Mouse (Mus musculus) lung, embryonic 14.5 days (tissue): ENCODE measurements around the gene Tmem212. TPM values are rescaled to one million over a fixed set of nuclear protein-coding genes. Genes with fewer than 3 reads are reported as not detected.

Source experiments
- ATAC-seq: fragments of 200-750 bp; cut with Nextera tagmentation; 2 replicates; pipeline ENCODE4 v1.8.0; 2017; ENCODE audit warnings: mild to moderate bottlenecking, moderate TSS enrichment, moderate library complexity; ENCODE audit not compliant: insufficient read depth
- DNase-seq: peaks from one replicate; pipeline ENCODE4 v3.0.0-alpha.2; 2015
- H3K27ac ChIP-seq: fragments of 300-500 bp; sonication (generic); 2 replicates; pipeline ENCODE4 v1.5.1; 2014; ENCODE audit warnings: low read depth, mild to moderate bottlenecking, moderate library complexity
- H3K27me3 ChIP-seq: fragments of 300-500 bp; sonication (generic); 2 replicates; pipeline ENCODE4 v1.6.1; 2014; ENCODE audit warnings: low read length, control low read depth; ENCODE audit not compliant: insufficient read depth
- H3K36me3 ChIP-seq: fragments of 300-500 bp; sonication (generic); 2 replicates; pipeline ENCODE4 v1.6.1; 2014; ENCODE audit warnings: control low read depth; ENCODE audit not compliant: insufficient read depth
- H3K4me1 ChIP-seq: fragments of 300-500 bp; sonication (generic); 2 replicates; pipeline ENCODE4 v1.6.1; 2014; ENCODE audit warnings: antibody characterized with exemption, control low read depth; ENCODE audit not compliant: insufficient read depth
- H3K4me2 ChIP-seq: fragments of 300-500 bp; sonication (generic); 2 replicates; pipeline ENCODE4 v1.6.1; 2014; ENCODE audit warnings: mild to moderate bottlenecking
- H3K4me3 ChIP-seq: fragments of 300-500 bp; sonication (generic); 2 replicates; pipeline ENCODE4 v1.5.1; 2014; ENCODE audit warnings: low read depth, low read length
- H3K9ac ChIP-seq: fragments of 300-500 bp; sonication (generic); 2 replicates; pipeline ENCODE4 v1.6.1; 2014
- H3K9me3 ChIP-seq: fragments of 300-500 bp; sonication (generic); 2 replicates; pipeline ENCODE4 v1.6.1; 2016; ENCODE audit warnings: low read depth, low read length, control low read depth
- CTCF ChIP-seq: IDR thresholded peaks from 2 replicates; pipeline ENCODE4 v1.5.1; 2016; ENCODE audit warnings: antibody characterized with exemption, low read depth
- WGBS: fragments of 180-500 bp; shearing (Covaris S2); extraction: QIAGEN DNeasy Blood & Tissue Kit; methylation state at CpG from one replicate; pipeline ENCODE4 v1.1.7; 2014; 5-methylcytosine and 5-hydroxymethylcytosine counted together
- polyA plus RNA-seq: library from polyadenylated mRNA; unstranded; fragments of >200 nt; fragmentation: Nextera tagmentation; extraction: Ambion mirVana; gene quantifications from 2 replicates; pipeline ENCODE4 v1.2.1, GENCODE M21; 2014

Tmem212 gene
- polyA plus RNA-seq, 1 experiment from 2014 or later: not detected

GRCm38 (mm10) chr3:27936731-27937130 is 40.6 kb upstream of the Tmem212 start:
- Histone ChIP-seq H3K9me3 (no peaks in the 10 kb centered on the region), H3K4me1 (no peaks in the 10 kb centered on the region), H3K4me2 (no peak overlapping the region), H3K27me3 (no peaks in the 10 kb centered on the region), H3K4me3 (no peak overlapping the region), H3K27ac (no peak overlapping the region), H3K9ac (no peak overlapping the region), H3K36me3 (no peaks in the 10 kb centered on the region)
- no peak for TF ChIP-seq CTCF
- no peak for ATAC-seq
- no peak for DNase-seq
- WGBS: 70% methylated on average over 5 of the region's 5 CpGs

DNA sequence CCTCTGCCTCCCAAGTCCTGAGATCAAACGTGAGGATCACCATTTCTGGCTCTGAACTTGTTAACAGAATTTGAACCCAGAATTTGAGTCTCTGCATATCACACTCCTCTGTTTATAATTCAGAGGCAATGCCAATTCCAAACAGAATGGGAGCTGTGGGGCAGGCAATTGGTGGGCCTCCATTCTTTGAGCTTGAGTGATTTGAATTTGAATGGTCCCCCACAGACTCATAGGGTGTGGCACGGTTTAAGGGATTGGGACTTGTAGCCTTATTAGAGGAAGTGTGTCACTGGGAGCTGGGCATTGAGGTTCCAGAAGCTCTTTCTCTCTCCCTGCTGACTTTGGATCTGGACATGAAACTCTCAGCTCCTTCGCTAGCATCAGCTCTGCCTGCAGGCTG is 39.5 kb upstream of the Tmem212 start:
- Histone ChIP-seq H3K27ac (no peak overlapping the region), H3K27me3 (no peaks in the 10 kb centered on the region), H3K4me1 (no peaks in the 10 kb centered on the region), H3K9me3 (no peaks in the 10 kb centered on the region), H3K9ac (no peak overlapping the region), H3K36me3 (no peaks in the 10 kb centered on the region), H3K4me3 (no peak overlapping the region), H3K4me2 (no peak overlapping the region)
- WGBS: 77% methylated on average over 3 of the region's 3 CpGs
- no peak for ATAC-seq
- DNase-seq: no peak
- no peak for TF ChIP-seq CTCF

DNA sequence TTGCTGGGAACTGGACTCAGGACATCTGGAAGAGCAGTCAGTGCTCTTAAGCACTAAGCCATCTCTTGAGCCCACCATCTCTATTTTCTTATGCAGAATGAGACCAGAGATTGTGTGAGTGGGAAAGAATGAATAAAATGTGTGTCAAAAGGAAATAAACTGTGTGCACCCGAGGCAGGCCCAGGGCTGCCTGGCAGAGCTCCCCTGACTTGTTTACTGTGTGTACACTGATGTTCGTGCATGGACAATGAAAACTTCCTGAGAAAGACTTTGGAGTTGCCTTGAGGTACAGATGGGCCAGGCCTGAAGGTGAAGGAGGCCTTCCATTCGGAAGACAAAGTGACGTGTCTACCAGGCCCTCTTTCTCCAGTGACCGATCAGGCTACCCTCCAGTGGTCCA is 36.2 kb upstream of the Tmem212 start:
- peak; percentile 1; the same call in 1 of the 2 replicates for TF ChIP-seq CTCF
- no peaks in the 10 kb centered on the region for H3K9me3 ChIP-seq
- ATAC-seq: no peak

DNA sequence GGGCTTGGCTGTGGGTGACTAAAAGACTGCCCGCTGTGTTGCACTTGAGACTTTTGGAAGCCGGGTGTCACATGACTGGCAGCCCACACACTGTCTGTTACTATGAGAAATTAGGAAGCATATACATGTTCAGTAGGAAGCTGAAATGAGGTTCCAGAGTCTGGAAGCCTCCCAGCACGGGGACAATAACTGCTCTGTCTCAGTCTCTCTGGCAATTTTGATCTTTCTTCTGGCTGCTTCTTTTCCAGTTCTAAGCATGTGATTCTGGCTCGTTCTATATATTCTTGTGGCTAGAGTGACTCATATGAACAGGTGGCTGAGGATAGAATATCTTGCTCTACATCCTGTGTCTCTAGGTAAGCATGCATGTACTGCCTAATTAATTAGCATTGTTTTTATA is 33.1 kb upstream of the Tmem212 start:
- Histone ChIP-seq H3K27me3 (no peaks in the 10 kb centered on the region), H3K4me1 (no peaks in the 10 kb centered on the region), H3K9me3 (no peaks in the 10 kb centered on the region), H3K27ac (no peak overlapping the region), H3K4me2 (no peak overlapping the region), H3K9ac (no peak overlapping the region), H3K4me3 (no peak overlapping the region), H3K36me3 (no peaks in the 10 kb centered on the region)
- TF ChIP-seq CTCF: no peak
- DNase-seq (no peak), ATAC-seq (no peak)
- 85% methylated on average over 4 of the region's 4 CpGs for WGBS

More for the DNA sequence above, 36.2 kb upstream of the Tmem212 start:
- no peaks in the 10 kb centered on the region for H3K4me1 ChIP-seq
- no peak overlapping the region for H3K4me2 ChIP-seq
- WGBS: 77% methylated on average over 5 of the region's 5 CpGs
- H3K27ac ChIP-seq: no peak overlapping the region
- no peak for DNase-seq
- H3K36me3 ChIP-seq: no peaks in the 10 kb centered on the region
- H3K9ac ChIP-seq: no peak overlapping the region
- no peaks in the 10 kb centered on the region for H3K27me3 ChIP-seq
- no peak overlapping the region for H3K4me3 ChIP-seq

DNA sequence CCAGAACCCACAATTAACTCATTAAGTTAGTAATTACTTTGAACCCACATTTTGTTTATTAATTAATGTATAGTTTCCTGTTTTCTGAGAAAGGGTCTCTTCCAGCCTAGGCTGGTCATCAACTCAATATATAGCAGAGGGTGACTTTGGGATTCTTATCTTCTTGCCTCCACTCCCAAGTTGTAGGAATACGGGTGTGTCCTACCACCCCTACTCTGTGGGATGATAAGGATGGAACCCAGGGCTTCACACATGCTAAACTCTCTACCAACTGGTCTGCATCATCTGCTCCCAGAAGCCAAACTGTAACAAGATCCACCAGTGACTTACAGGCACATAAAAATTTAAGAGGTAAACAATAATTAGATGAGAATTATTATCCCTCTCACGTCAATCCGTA is 27.9 kb upstream of the Tmem212 start:
- H3K27me3 ChIP-seq: no peaks in the 10 kb centered on the region
- no peak overlapping the region for H3K27ac ChIP-seq
- no peak overlapping the region for H3K4me2 ChIP-seq
- WGBS: 67% methylated on average over 3 of the region's 3 CpGs
- no peak for ATAC-seq
- no peak overlapping the region for H3K4me3 ChIP-seq
- H3K9ac ChIP-seq: no peak overlapping the region
- H3K36me3 ChIP-seq: no peaks in the 10 kb centered on the region
- TF ChIP-seq CTCF: no peak
- H3K9me3 ChIP-seq: peaks cover 4% of the 10 kb centered on the region; the same call in 1 of the 2 replicates
- DNase-seq: no peak
- no peaks in the 10 kb centered on the region for H3K4me1 ChIP-seq

GRCm38 (mm10) chr3:27921268-27922020 is 25.3 kb upstream of the Tmem212 start:
- Histone ChIP-seq H3K27me3 (no peaks in the 10 kb centered on the region), H3K9me3 (peaks cover 4% of the 10 kb centered on the region; the same call in 1 of the 2 replicates), H3K36me3 (no peaks in the 10 kb centered on the region), H3K4me3 (no peak overlapping the region), H3K27ac (no peak overlapping the region), H3K4me1 (no peaks in the 10 kb centered on the region), H3K4me2 (no peak overlapping the region), H3K9ac (no peak overlapping the region)
- DNase-seq: no peak
- TF ChIP-seq CTCF: no peak
- 81% methylated on average over 11 of the region's 11 CpGs for WGBS
- ATAC-seq: no peak

DNA sequence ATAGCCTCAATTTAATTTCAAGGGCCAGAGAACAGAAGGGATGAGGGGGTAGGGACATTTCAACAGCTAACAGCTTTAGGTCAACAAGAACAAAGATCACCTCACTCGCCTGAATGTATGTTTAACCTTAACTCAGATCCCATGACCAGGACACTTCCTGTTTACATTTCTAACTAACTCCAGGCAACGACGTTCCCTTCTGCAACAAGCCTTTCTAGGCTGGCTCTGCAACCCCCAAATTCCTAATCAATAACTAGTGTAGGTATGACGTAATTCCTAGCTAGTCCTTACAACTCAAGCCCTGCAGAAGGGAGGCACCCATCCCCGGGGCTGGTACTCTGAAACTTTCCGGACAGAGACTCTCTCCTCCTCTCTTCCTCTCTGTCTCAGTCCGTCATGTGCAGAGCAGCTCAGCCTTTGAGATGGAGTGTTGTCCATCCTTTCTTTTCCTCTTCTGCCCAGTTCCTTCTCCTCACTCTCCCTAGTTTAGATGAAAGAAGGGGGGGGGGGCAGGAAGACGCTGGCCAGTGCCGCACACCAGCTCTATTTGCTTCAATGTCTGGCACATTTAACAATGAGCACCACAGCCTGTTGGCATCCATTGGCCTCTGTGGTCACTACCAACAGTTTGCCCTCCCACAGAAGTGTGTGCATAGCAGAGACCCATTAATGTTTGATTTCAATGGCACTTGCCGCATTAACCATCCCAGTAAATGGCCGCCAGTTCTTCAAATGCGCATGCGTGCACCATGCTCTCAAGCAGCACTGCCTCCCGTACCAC is 22.7 kb upstream of the Tmem212 start:
- Histone ChIP-seq H3K4me1 (no peaks in the 10 kb centered on the region), H3K27me3 (no peaks in the 10 kb centered on the region), H3K36me3 (no peaks in the 10 kb centered on the region), H3K27ac (no peak overlapping the region), H3K9ac (no peak overlapping the region), H3K4me3 (no peak overlapping the region), H3K9me3 (peaks cover 4% of the 10 kb centered on the region; the same call in 1 of the 2 replicates), H3K4me2 (no peak overlapping the region)
- no peak for TF ChIP-seq CTCF
- ATAC-seq (no peak), DNase-seq (no peak)
- 76% methylated on average over 14 of the region's 14 CpGs for WGBS
